Mouse (Mus musculus) hindbrain, postnatal 0 days (tissue): ENCODE measurements around the gene Gadl1. TPM values are rescaled to one million over a fixed set of nuclear protein-coding genes. Genes with fewer than 3 reads are reported as not detected.
"Not testable (repeated sequence)": the region's sequence is repeated elsewhere in the genome, so short reads cannot be mapped to it uniquely, and the experiment has no call there.

Experiments used
- ATAC-seq: fragments of 200-750 bp; cut with Nextera tagmentation; 2 replicates; pipeline ENCODE4 v1.8.0; 2017; ENCODE audit warnings: mild to moderate bottlenecking, moderate TSS enrichment, moderate library complexity
- DNase-seq: peaks from one replicate; pipeline ENCODE4 v3.0.0-alpha.2; 2015; ENCODE audit warnings: low spot score
- H3K27ac ChIP-seq: fragments of 300-500 bp; sonication (generic); 2 replicates; pipeline ENCODE4 v1.5.1; 2014; ENCODE audit warnings: mild to moderate bottlenecking
- H3K27me3 ChIP-seq: fragments of 300-500 bp; sonication (generic); 2 replicates; pipeline ENCODE4 v1.6.1; 2014; ENCODE audit warnings: low read length, mixed read lengths; ENCODE audit not compliant: insufficient read depth
- H3K36me3 ChIP-seq: fragments of 300-500 bp; sonication (generic); 2 replicates; pipeline ENCODE4 v1.6.1; 2014; ENCODE audit warnings: low read length, mixed read lengths; ENCODE audit not compliant: insufficient read depth
- H3K4me1 ChIP-seq: fragments of 300-500 bp; sonication (generic); 2 replicates; pipeline ENCODE4 v1.6.1; 2014; ENCODE audit warnings: antibody characterized with exemption, low read length, mixed read lengths; ENCODE audit not compliant: insufficient read depth
- H3K4me2 ChIP-seq: fragments of 300-500 bp; sonication (generic); 2 replicates; pipeline ENCODE4 v1.6.1; 2014; ENCODE audit warnings: low read depth, mild to moderate bottlenecking, low read length, moderate library complexity, mixed read lengths
- H3K4me3 ChIP-seq: fragments of 300-500 bp; sonication (generic); 2 replicates; pipeline ENCODE4 v1.5.1; 2014; ENCODE audit warnings: low read length
- H3K9ac ChIP-seq: fragments of 300-500 bp; sonication (generic); replicated peaks from 2 replicates; pipeline ENCODE4 v1.6.1; 2014; ENCODE audit warnings: mild to moderate bottlenecking, low read length, moderate library complexity, mixed read lengths
- H3K9me3 ChIP-seq: fragments of 300-500 bp; sonication (generic); 2 replicates; pipeline ENCODE4 v1.6.1; 2016; ENCODE audit warnings: low read length, mixed read lengths
- CTCF ChIP-seq: IDR thresholded peaks from 2 replicates; pipeline ENCODE4 v1.5.1; 2016; ENCODE audit warnings: antibody characterized with exemption, control low read depth, low read depth
- WGBS: fragments of 180-500 bp; shearing (Covaris S2); extraction: QIAGEN DNeasy Blood & Tissue Kit; methylation state at CpG from one replicate; pipeline ENCODE4 v1.1.7; 2014; 5-methylcytosine and 5-hydroxymethylcytosine counted together
- polyA plus RNA-seq: library from polyadenylated mRNA; unstranded; fragments of >200 nt; fragmentation: Nextera tagmentation; extraction: Ambion mirVana; gene quantifications from 2 replicates; pipeline ENCODE4 v1.2.1, GENCODE M21; 2015
- total RNA-seq: library from RNA; depleted of rRNA; stranded (reverse); fragments of >200 nt; gene quantifications from 2 replicates; pipeline ENCODE4 v1.2.3, GENCODE M21; 2014

Gadl1 gene
- total and polyA plus RNA-seq, 2 experiments from 2014 or later, result 0.24 TPM; not detected in 1

GRCm38 (mm10) chr9:116058475-116058874 is 149.2 kb downstream of the Gadl1 start:
- TF ChIP-seq CTCF, result no peak
- Histone ChIP-seq H3K4me3 (no peak overlapping the region), H3K27ac (no peak overlapping the region), H3K9me3 (no peaks in the 10 kb centered on the region), H3K4me2 (no peak overlapping the region), H3K36me3 (no peaks in the 10 kb centered on the region), H3K4me1 (no peaks in the 10 kb centered on the region), H3K27me3 (no peaks in the 10 kb centered on the region), H3K9ac (no peak overlapping the region)
- no peak for DNase-seq
- ATAC-seq, result no peak
- 93% methylated on average over 4 of the region's 4 CpGs for WGBS

- H3K27ac ChIP-seq, result no peak overlapping the region
- H3K9ac ChIP-seq, result no peak overlapping the region
- no peak overlapping the region for H3K4me2 ChIP-seq
- no peak overlapping the region for H3K4me3 ChIP-seq
- TF ChIP-seq CTCF, result peak; percentile 57
- no peaks in the 10 kb centered on the region for H3K36me3 ChIP-seq
- ATAC-seq, result peak; percentile 56
- H3K27me3 ChIP-seq, result no peaks in the 10 kb centered on the region
- peak; percentile 61 for DNase-seq
- WGBS, result 53% methylated on average over 4 of the region's 4 CpGs
- no peaks in the 10 kb centered on the region for H3K9me3 ChIP-seq
- no peaks in the 10 kb centered on the region for H3K4me1 ChIP-seq
Measured at GRCm38 (mm10) chr9:116059156-116059555, 149.9 kb downstream of the Gadl1 start.

GRCm38 (mm10) chr9:116060691-116061090 is 151.4 kb downstream of the Gadl1 start:
- Histone ChIP-seq H3K27ac (no peak overlapping the region), H3K4me1 (no peaks in the 10 kb centered on the region)

GRCm38 (mm10) chr9:116064774-116065173 is 155.5 kb downstream of the Gadl1 start:
- no peak overlapping the region for H3K4me2 ChIP-seq
- H3K27me3 ChIP-seq, result no peaks in the 10 kb centered on the region
- no peaks in the 10 kb centered on the region for H3K9me3 ChIP-seq
- H3K4me1 ChIP-seq, result no peaks in the 10 kb centered on the region
- TF ChIP-seq CTCF, result no peak
- ATAC-seq, result no peak
- H3K36me3 ChIP-seq, result no peaks in the 10 kb centered on the region
- H3K27ac ChIP-seq, result no peak overlapping the region
- no peak overlapping the region for H3K4me3 ChIP-seq
- H3K9ac ChIP-seq, result no peak overlapping the region
- DNase-seq, result no peak
- WGBS, result 91% methylated on average over 17 of the region's 17 CpGs

More at GRCm38 (mm10) chr9:116060691-116061090, 151.4 kb downstream of the Gadl1 start:
- Histone ChIP-seq H3K4me3 (no peak overlapping the region), H3K36me3 (no peaks in the 10 kb centered on the region), H3K9me3 (no peaks in the 10 kb centered on the region), H3K4me2 (no peak overlapping the region), H3K27me3 (no peaks in the 10 kb centered on the region), H3K9ac (no peak overlapping the region)
- DNase-seq (peak; percentile 70), ATAC-seq (no peak)
- peak; percentile 79 for TF ChIP-seq CTCF
- WGBS, result 13% methylated on average over 4 of the region's 4 CpGs

GRCm38 (mm10) chr9:116071561-116071960 is 162.3 kb downstream of the Gadl1 start:
- H3K27ac ChIP-seq, H3K4me2 ChIP-seq, H3K4me3 ChIP-seq, H3K9ac ChIP-seq, DNase-seq, H3K4me1 ChIP-seq, ATAC-seq, H3K36me3 ChIP-seq, H3K27me3 ChIP-seq, H3K9me3 ChIP-seq: not testable (repeated sequence)
- WGBS, result 93% methylated on average over 1 of the region's 1 CpGs

- Histone ChIP-seq H3K4me3 (no peak overlapping the region), H3K27ac (no peak overlapping the region), H3K9me3 (no peaks in the 10 kb centered on the region), H3K4me2 (no peak overlapping the region), H3K36me3 (no peaks in the 10 kb centered on the region), H3K9ac (no peak overlapping the region), H3K4me1 (no peaks in the 10 kb centered on the region), H3K27me3 (no peaks in the 10 kb centered on the region)
- no peak for ATAC-seq
- no peak for TF ChIP-seq CTCF
- DNase-seq, result no peak
- WGBS, result 77% methylated on average over 4 of the region's 4 CpGs
Measured at GRCm38 (mm10) chr9:116076163-116076562, 166.9 kb downstream of the Gadl1 start.

GRCm38 (mm10) chr9:116076946-116077345 is 167.7 kb downstream of the Gadl1 start:
- H3K4me1 ChIP-seq, result no peaks in the 10 kb centered on the region
- no peaks in the 10 kb centered on the region for H3K9me3 ChIP-seq
- H3K36me3 ChIP-seq, result no peaks in the 10 kb centered on the region
- H3K4me3 ChIP-seq, result no peak overlapping the region
- no peak overlapping the region for H3K9ac ChIP-seq
- no peak for ATAC-seq
- TF ChIP-seq CTCF, result no peak
- H3K27ac ChIP-seq, result no peak overlapping the region
- H3K27me3 ChIP-seq, result no peaks in the 10 kb centered on the region
- H3K4me2 ChIP-seq, result no peak overlapping the region
- DNase-seq, result no peak
- 67% methylated on average over 2 of the region's 2 CpGs for WGBS
